Mouse (Mus musculus) limb, embryonic 14.5 days (tissue): Measurements from ENCODE around the gene Hist2h2be. TPM values are rescaled to one million over a fixed set of nuclear protein-coding genes. Genes with fewer than 3 reads are reported as not detected.
A peak's percentile ranks its signal among the peaks of the same experiment; 100 is the strongest.

ENCODE experiments used
- ATAC-seq: fragments of 200-750 bp; cut with Nextera tagmentation; 2 replicates; pipeline ENCODE4 v1.8.0; 2017; ENCODE audit warnings: low read depth, moderate number of reproducible peaks, moderate TSS enrichment; ENCODE audit not compliant: low FRiP score
- DNase-seq: peaks from one replicate; pipeline ENCODE4 v3.0.0-alpha.2; 2015; ENCODE audit warnings: low spot score
- H3K27ac ChIP-seq: fragments of 300-500 bp; sonication (generic); replicated peaks from 2 replicates; pipeline ENCODE4 v1.5.1; 2014; ENCODE audit warnings: low read depth, mild to moderate bottlenecking, low read length, moderate library complexity, mixed read lengths
- H3K27me3 ChIP-seq: fragments of 300-500 bp; sonication (generic); 2 replicates; pipeline ENCODE4 v1.6.1; 2014; ENCODE audit warnings: low read length, mixed read lengths; ENCODE audit not compliant: control insufficient read depth, insufficient read depth
- H3K36me3 ChIP-seq: fragments of 300-500 bp; sonication (generic); 2 replicates; pipeline ENCODE4 v1.6.1; 2014; ENCODE audit warnings: mild to moderate bottlenecking, low read length, moderate library complexity, mixed read lengths; ENCODE audit not compliant: control insufficient read depth, insufficient read depth
- H3K4me1 ChIP-seq: fragments of 300-500 bp; sonication (generic); 2 replicates; pipeline ENCODE4 v1.6.1; 2014; ENCODE audit warnings: antibody characterized with exemption, low read length, mixed read lengths; ENCODE audit not compliant: control insufficient read depth, insufficient read depth
- H3K4me2 ChIP-seq: fragments of 300-500 bp; sonication (generic); replicated peaks from 2 replicates; pipeline ENCODE4 v1.6.1; 2014; ENCODE audit warnings: low read depth, mild to moderate bottlenecking, low read length, moderate library complexity; ENCODE audit not compliant: severe bottlenecking
- H3K4me3 ChIP-seq: fragments of 300-500 bp; sonication (generic); replicated peaks from 2 replicates; pipeline ENCODE4 v1.5.1; 2014; ENCODE audit warnings: low read length
- H3K9ac ChIP-seq: fragments of 300-500 bp; sonication (generic); 2 replicates; pipeline ENCODE4 v1.6.1; 2014; ENCODE audit warnings: mild to moderate bottlenecking, low read depth, low read length, moderate library complexity; ENCODE audit not compliant: severe bottlenecking
- H3K9me3 ChIP-seq: fragments of 300-500 bp; sonication (generic); 2 replicates; pipeline ENCODE4 v1.6.1; 2016; ENCODE audit warnings: low read length; ENCODE audit not compliant: control insufficient read depth
- POLR2A ChIP-seq: fragments of 200-500 bp; IDR thresholded peaks from 2 replicates; pipeline ENCODE4 v1.8.0; 2012; ENCODE audit warnings: inconsistent platforms, mild to moderate bottlenecking, moderate library complexity, borderline replicate concordance; ENCODE audit not compliant: insufficient read depth, insufficient read length; ENCODE audit errors: extremely low read depth
- WGBS: fragments of 180-500 bp; shearing (Covaris S2); extraction: QIAGEN DNeasy Blood & Tissue Kit; methylation state at CpG from one replicate; pipeline ENCODE4 v1.1.7; 2014; 5-methylcytosine and 5-hydroxymethylcytosine counted together
- polyA plus RNA-seq, 2 experiments: library from polyadenylated mRNA; depleted of rRNA in 1 of 2; stranded (reverse) in 1 of 2; unstranded in 1 of 2; fragments of >200 nt; fragmentation: Nextera tagmentation in 1 of 2; extraction: Ambion mirVana in 1 of 2; gene quantifications; 2 replicates each; pipeline versions ENCODE4 v1.2.1 to v1.2.3; 2012 to 2014

Gene Hist2h2be
- polyA plus RNA-seq, 2 experiments = 5.2 to 8.5 TPM

DNA sequence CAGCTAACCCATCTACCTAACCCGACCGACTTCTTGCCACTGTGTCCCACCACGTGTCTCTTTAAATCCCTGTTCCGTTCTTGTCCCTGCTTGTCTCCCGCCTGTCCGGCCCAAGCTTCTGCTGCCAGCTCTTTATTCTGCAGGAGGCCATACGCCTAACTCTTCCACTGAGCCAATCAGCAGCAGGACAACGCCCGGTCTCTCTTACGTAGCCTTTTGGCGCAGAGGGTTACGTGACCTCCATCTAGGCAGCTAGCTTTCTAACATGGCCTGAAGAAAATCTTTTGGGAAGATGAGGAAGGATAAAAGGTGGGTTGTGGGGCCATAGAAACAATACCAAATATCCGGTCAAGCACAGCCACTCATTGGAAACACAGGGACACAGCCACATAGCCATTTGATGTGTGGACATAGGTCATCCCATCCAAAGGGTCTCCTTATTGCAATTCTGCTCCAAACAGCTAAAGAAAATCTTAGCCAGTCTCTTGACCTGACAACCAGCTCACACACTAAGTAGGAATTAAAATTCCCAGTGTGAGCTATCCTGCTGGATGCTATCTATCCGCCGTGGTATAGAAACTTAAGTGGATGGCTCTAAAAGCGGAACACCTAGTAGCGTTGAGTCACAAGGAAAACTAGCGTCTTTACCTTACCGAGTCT is 41.4 kb downstream of the Hist2h2be start:
- DNase-seq (peak; percentile 85), ATAC-seq (peak; percentile 68)
- TF ChIP-seq POLR2A = peak; percentile 12; the same call in 1 of the 2 replicates
- H3K36me3 ChIP-seq = no peaks in the 10 kb centered on the region
- peak overlapping the region; percentile 98 for H3K27ac ChIP-seq
- peak overlapping the region; percentile 60 for H3K4me3 ChIP-seq
- H3K27me3 ChIP-seq = no peaks in the 10 kb centered on the region
- under 1% methylated on average over 19 of the region's 19 CpGs for WGBS
- H3K4me1 ChIP-seq = peaks cover 17% of the 10 kb centered on the region
- H3K4me2 ChIP-seq = peak overlapping the region; percentile 78
- no peaks in the 10 kb centered on the region for H3K9me3 ChIP-seq
- H3K9ac ChIP-seq = peak overlapping the region; percentile 72

DNA sequence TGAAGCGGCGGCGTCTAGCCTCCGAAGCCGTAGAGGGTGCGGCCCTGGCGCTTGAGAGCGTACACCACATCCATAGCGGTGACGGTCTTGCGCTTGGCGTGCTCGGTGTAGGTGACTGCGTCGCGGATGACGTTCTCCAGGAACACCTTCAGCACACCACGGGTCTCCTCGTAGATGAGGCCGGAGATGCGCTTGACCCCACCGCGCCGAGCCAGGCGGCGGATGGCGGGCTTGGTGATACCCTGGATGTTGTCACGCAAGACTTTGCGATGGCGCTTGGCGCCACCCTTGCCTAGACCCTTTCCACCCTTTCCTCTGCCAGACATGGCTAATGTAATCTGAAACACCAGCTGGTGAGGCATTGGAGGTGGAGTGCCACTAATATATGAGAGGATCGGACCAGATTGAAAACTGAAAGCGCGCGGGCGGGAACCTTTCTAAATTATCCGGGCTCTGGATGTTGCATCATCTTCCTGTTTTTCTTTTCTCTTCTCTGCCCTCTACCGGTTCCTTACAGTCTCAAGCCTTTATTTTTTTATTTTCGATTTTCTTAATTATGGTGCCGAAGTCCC is 42.1 kb downstream of the Hist2h2be start, which contains the start of gene Hist2h4:
Hist2h4 (minus strand) TSS at position 333 of the 572 bp plus-strand sequence.
- under 1% methylated on average over 40 of the region's 40 CpGs for WGBS

DNA sequence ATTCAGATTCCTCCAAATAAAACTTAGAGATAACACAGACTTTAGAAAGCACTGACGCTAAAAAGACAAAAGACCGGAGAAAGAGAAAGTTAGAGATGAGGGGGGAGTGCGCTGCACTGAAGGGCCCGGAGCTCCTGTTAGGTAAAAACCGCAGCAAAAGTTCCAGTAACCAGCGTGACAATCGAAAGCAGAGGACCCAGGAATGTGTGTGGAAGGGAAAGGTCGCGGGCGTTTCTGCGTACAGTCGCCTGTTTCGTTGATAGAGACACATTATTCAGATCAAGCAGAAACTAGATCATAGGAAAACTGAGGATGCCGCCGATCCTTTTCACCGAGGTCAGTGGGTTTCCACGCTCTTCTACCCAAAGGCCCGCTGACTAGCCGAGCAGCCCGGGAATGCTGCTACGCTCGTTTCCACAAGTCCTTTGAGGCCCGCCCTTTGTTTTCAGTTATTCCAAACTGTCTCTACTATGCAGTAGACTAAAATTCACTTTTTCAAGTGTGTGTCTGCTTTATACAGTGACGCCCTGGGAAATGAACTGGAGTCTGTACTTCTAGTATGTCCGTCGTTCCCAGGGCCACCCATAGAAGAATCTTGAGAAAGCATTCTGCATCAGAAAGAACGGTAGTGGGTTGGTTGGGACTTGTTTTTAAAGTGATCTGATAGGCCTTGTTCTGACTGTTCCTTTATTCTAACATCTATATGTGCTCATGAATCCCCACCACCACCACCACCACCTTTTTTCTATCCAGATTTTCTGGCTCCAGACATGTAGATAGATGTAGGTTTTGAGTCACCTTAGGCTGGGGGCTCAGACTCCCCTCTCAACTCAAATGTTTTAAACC is 42.9 kb downstream of the Hist2h2be start:
- H3K27ac ChIP-seq = peak overlapping the region; percentile 98
- TF ChIP-seq POLR2A = no peak
- H3K27me3 ChIP-seq = no peaks in the 10 kb centered on the region
- H3K9me3 ChIP-seq = no peaks in the 10 kb centered on the region
- H3K9ac ChIP-seq = peak overlapping the region; percentile 75
- H3K36me3 ChIP-seq = no peaks in the 10 kb centered on the region
- peak overlapping the region; percentile 78 for H3K4me2 ChIP-seq
- DNase-seq (peak; percentile 62), ATAC-seq (peak; percentile 27; the same call in 1 of the 2 replicates)
- H3K4me1 ChIP-seq = peaks cover 17% of the 10 kb centered on the region
- peak overlapping the region; percentile 60 for H3K4me3 ChIP-seq
- WGBS = 9% methylated on average over 27 of the region's 27 CpGs

More for the DNA sequence above, 42.1 kb downstream of the Hist2h2be start, which contains the start of gene Hist2h4:
- peak within 1 kb of the TSS; percentile 60 for H3K4me3 ChIP-seq
- peaks cover 17% of the 10 kb centered on the region for H3K4me1 ChIP-seq
- H3K9ac ChIP-seq = peak within 1 kb of the TSS; percentile 75
- peak within 1 kb of the TSS; percentile 98 for H3K27ac ChIP-seq
- DNase-seq (peak; percentile 99), ATAC-seq (peak; percentile 90)
- no peaks in the 10 kb centered on the region for H3K27me3 ChIP-seq
- TF ChIP-seq POLR2A = peak; percentile 99; the same call in 1 of the 2 replicates
- H3K36me3 ChIP-seq = no peaks in the 10 kb centered on the region
- peak within 1 kb of the TSS; percentile 78 for H3K4me2 ChIP-seq
- H3K9me3 ChIP-seq = no peaks in the 10 kb centered on the region

DNA sequence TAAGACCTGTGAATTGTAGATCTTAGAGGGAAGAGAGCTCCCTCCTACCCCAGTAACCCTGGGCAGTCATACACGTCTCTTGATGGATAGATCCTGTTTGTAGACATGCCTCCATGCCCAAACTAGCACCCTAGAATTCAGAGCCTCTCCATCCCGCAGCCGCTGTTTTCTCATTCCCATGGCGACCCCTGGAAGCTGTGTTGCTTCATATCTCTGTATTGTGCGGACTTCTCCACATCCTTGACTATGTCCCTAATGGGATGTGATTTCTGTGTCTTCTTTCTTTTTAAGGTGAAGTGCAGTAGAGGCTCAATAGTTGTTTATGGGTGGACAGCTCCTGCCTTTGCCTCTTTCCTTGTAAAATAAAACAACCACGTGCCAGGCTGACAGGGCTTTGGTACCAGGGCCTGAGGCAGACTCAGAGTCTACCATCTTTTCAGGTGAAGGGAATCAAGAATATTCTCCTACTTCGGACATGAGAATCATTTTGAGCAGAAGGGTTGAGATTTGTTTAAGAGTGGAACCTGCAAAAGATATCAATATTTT is 43.6 kb downstream of the Hist2h2be start:
- H3K27me3 ChIP-seq = no peaks in the 10 kb centered on the region
- H3K4me2 ChIP-seq = peak overlapping the region; percentile 78
- H3K4me1 ChIP-seq = peaks cover 17% of the 10 kb centered on the region
- no peak for DNase-seq
- H3K9ac ChIP-seq = no peak overlapping the region
- H3K27ac ChIP-seq = peak overlapping the region; percentile 98
- no peak for ATAC-seq
- peak overlapping the region; percentile 60; the same call in 1 of the 2 replicates for H3K4me3 ChIP-seq
- H3K9me3 ChIP-seq = no peaks in the 10 kb centered on the region
- H3K36me3 ChIP-seq = no peaks in the 10 kb centered on the region
- no peak for TF ChIP-seq POLR2A
- 71% methylated on average over 7 of the region's 7 CpGs for WGBS
